Mouse (Mus musculus): Measurements from ENCODE around the gene H2-T22.
"Not testable (repeated sequence)": the region's sequence is repeated elsewhere in the genome, so short reads cannot be mapped to it uniquely, and the experiment has no call there.

The H2-T22 gene

DNA sequence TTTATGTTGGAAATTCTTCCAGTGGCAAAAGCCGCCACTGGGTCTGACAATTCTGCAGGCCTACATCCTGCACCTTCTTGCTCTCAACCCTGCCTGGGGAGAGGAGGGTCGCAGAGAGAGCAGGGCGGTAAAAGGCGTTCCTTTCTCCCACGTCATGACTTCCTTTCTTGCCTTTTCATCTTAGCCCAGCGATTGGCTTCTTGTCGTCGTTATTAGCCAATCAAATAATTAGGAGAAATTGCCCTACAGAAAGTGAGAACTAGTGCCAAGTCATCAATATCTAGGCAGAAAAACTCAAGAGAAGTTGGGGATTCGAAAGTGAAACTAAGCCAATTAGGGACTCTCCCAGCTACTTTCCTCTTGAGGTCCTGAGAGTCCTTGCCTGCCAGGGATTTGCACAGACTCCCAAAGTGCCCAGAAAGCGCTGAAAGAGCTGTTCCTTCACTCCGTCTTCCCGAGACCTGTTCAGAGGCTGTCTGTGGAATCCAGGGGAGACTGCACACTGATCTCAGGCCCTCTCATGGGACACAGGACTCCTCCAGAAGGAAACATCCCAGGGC lies at the start of gene H2-T22, which contains the start of gene Gm6034:
Gene H2-T22 (minus strand): TSS at position 138 of the 560 bp plus-strand sequence.
Gene Gm6034 (plus strand): TSS at position 352 of the 560 bp plus-strand sequence.
- peak; percentile 63 for DNase-seq (ENCODE audit: low spot score)

DNA sequence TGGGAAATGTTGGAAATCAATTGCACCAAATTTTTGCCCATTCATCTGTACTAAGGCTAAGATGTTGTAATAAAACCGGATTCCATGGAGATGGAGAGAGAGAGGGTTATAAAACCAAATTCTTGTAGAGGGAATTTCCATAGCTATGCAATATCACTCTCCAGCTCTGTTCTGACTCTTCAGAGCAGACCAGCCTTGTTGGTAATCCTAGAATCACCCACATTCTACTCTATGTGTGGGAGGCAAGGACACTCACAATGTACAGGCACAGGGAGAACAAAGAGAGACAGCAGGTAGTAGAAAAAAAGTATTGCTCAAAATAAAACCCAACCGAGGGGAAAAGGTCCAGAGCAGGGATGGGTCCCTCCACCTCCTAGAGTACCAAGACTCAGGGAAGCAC lies 49.4 kb upstream of the H2-T22 start:
- not testable (repeated sequence) for DNase-seq (ENCODE audit: low spot score)

DNA sequence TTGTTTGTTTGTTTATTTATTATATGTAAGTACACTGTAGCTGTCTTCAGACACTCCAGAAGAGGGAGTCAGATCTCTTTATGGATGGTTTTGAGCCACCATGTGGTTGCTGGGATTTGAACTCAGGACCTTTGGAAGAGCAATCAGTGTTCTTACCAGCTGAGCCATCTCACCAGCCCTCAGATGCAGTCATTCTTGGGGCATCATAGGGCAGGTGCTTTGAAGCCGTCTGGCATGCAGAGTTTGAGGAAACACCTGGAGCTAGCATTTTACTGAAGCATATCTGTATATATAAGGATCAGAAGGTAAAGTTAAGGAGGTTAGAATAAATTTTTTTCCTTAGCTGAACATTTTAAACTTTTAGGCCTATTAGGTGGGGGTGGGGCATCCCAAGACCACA lies 43.4 kb upstream of the H2-T22 start:
- not testable (repeated sequence) for DNase-seq (ENCODE audit: low spot score)

GRCm38 (mm10) chr17:36083870-36084451 lies 41.4 kb upstream of the H2-T22 start:
- DNase-seq (ENCODE audit: low spot score) = no peak

DNA sequence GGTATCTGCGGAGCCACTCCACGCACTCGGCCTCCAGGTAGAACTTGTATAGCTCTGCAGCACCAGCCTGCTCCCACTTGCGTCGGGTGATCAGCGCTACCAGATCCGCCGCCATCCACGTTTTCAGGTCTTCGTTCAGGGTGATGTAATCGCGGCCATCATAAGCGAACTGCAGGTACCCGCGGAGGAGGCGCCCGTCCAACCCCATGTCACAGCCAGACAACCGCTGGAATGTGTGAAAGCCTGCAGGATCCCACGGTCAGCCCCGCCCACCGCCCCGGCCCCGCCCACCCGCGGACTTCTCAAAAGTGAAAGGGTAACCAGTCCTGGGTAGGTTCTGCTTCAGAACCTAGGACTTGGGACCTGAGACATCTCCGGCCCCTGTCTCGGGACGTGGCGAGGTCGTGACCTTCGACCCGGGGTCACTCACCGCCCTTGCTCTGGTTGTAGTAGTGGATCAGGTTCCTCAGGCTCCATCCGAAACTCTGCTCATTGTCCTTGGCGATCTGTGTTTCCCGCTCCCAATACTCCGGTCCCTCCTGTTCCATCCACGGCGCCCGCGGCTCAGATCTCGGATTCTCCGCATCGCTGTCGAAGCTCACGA lies 40.8 kb upstream of the H2-T22 start:
- peak; percentile 70 for DNase-seq (ENCODE audit: low spot score)

DNA sequence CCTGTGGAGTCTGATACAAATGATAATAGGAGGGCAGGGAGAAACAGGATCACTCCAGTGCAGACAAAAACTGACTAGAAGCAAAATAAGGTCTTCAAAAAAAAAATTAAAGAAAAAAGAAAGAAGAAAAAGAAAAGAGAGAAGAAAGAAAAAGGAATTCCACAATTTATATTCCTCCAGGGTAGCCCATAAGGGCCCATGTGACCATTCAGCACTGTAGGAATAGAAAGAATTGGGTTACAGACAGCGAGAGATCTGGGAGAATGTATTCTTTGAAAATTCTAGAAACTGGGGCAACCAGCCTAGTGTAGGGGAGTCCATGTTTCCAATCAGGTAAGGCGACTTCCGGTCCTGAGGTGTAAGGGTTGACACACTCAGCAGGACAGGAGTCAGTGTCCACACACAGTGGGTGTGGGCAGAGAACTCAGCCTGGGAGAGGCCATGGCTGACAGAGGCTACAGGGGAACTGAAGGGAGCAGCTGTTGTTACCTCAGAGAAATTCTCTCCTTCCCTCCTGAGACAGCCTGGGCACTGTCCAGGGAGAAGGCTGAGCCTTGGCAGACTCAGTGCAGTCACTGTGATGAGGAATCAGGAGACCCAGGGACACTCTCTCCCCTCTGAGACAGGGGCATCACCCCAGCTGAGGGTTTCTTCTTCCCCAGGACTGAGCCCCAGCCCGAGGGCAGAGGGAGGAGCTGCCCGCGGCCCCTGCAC lies 40.1 kb upstream of the H2-T22 start:
- DNase-seq (ENCODE audit: low spot score) = not testable (repeated sequence)

DNA sequence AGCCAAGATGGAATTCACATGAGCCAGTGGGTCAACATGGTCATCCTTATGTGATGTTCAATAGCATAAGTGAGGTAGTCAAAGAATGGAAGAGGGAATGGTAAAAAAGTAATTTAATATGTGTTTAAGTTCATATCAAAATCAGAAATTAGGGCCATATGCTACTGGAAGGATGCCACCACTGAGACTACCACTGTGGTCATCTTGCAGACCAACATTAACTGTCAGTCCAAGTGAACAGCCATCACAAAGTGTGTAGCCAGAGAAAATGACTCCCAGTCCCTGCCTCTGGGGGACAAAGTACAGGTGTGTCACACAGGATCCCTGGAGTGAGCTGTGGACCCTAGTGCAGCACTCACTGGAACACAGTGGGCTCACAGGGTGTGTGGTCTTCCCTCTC lies 39.4 kb upstream of the H2-T22 start:
- DNase-seq (ENCODE audit: low spot score) = not testable (repeated sequence)

DNA sequence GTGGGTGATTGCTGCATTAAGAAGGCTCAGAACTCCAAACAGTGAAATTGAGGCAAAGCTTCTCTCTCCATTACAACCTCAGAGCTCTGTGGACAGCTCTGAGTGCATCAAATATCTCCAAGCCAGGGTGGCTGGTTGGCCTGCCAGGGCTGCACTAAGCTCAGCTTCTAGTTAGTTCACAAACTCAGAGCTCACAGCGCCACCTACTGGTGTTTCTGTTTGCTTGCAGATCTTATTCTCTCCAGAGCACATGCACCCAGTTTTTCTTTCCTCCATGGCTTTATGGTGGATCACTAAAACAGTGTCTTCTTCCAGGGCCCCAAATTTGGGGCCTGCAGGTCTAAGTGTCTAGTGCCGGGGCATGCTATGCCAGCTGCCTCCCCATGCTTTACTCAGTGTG lies 18.3 kb upstream of the H2-T22 start:
- peak; percentile 32 for DNase-seq (ENCODE audit: low spot score)

DNA sequence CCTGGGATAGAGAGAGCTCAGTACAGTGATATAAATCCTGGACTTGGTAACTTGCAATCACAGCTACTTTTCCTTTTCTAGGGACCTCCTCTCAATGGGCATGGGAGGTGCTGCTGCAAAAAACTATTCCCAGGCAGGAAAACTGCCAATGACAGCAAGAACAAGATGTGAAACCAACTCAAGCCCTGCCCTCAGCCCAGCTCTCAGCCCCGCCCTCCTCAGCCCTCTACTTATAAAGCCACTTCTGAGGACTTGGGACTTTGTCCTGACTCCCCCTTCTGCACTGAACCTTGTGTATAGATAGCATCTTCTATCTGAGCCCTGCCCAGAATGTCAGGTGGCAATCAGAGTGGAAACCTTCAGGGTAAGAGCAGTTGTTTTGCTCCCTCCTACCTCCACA lies 15.8 kb upstream of the H2-T22 start, which contains the start of gene Gm11127:
Gene Gm11127 (minus strand): TSS at position 10 of the 400 bp plus-strand sequence.
- peak; percentile 36 for DNase-seq (ENCODE audit: low spot score)

- DNase-seq (ENCODE audit: low spot score) = not testable (repeated sequence)
Measured at GRCm38 (mm10) chr17:36057927-36058326, 15.4 kb upstream of the H2-T22 start.

- no peak for DNase-seq (ENCODE audit: low spot score)
Measured at GRCm38 (mm10) chr17:36043286-36043685, 739 bp upstream of the H2-T22 start.

GRCm38 (mm10) chr17:36042055-36042454 lies 492 bp downstream of the H2-T22 start:
- DNase-seq (ENCODE audit: low spot score) = not testable (repeated sequence)

DNA sequence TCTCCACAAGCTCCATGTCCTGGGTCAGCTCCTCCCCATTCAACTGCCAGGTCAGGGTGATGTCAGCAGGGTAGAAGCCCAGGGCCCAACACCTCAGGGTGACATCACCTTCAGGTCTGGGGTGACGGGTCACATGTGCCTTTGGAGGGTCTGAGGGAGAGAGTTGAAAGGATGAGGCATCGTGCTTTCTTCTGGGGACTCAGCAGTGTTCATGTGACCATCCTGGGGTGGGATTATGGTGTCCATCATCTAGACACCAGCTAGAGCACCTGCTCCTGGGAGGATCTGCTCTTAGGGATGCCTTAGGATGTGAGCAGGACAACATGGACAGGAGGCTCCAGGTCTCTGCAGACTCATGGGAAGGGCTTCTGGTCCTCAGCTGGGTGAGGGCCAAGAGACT lies 1.9 kb downstream of the H2-T22 start:
- DNase-seq (ENCODE audit: low spot score) = not testable (repeated sequence)

DNA sequence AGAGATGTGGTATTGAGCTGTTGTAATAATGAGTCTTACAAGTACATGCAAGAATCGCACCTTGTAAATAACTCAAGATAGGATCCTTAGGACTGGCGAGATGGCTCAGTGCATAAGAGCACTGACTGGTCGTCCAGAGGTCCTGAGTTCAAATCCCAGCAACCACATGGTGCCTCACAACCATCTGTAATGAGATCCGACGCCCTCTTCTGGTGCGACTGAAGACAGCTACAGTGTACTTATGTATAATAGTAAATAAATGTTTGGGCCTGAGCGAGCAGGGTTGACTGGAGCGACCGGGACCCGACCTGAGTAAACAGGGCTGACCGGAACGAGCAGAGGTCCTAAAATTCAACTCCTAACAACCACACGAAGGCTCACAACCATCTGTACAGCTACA lies 6.4 kb downstream of the H2-T22 start:
- DNase-seq (ENCODE audit: low spot score) = not testable (repeated sequence)

- DNase-seq (ENCODE audit: low spot score) = peak; percentile 72
Measured at GRCm38 (mm10) chr17:36035010-36035638, 7.4 kb downstream of the H2-T22 start.

GRCm38 (mm10) chr17:36034524-36034923 lies 8.0 kb downstream of the H2-T22 start:
- not testable (repeated sequence) for DNase-seq (ENCODE audit: low spot score)

DNA sequence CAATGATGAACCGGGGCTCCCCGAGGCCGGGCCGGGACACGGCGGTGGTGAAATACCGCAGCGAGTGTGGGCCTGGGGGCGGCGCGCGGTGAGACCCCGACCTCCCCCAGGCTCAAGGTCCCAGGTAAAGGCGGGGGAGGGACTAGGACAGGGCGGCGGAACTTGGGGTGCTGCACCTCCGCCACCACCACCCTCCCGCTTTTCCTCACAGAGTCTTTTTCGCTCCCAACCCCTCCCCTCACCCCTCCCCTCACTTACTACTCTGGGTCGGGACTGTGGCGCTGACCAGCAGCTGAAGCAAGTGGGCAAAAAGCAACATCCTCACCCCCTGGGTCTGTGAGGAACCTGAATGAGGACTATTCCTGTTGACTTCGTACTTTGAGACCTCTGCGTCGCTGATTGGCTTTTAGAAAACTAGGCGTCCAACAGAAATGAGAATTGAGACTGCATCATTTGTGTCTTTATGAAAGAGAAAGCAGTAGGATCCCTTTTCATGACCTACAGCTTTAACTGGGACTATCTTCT lies 10.1 kb downstream of the H2-T22 start, which contains the start of gene H2-T23:
Gene H2-T23 (minus strand): TSS at position 505 of the 525 bp plus-strand sequence.
- peak; percentile 62 for DNase-seq (ENCODE audit: low spot score)

- not testable (repeated sequence) for DNase-seq (ENCODE audit: low spot score)
Measured at GRCm38 (mm10) chr17:36031583-36032331, 10.8 kb downstream of the H2-T22 start.

DNA sequence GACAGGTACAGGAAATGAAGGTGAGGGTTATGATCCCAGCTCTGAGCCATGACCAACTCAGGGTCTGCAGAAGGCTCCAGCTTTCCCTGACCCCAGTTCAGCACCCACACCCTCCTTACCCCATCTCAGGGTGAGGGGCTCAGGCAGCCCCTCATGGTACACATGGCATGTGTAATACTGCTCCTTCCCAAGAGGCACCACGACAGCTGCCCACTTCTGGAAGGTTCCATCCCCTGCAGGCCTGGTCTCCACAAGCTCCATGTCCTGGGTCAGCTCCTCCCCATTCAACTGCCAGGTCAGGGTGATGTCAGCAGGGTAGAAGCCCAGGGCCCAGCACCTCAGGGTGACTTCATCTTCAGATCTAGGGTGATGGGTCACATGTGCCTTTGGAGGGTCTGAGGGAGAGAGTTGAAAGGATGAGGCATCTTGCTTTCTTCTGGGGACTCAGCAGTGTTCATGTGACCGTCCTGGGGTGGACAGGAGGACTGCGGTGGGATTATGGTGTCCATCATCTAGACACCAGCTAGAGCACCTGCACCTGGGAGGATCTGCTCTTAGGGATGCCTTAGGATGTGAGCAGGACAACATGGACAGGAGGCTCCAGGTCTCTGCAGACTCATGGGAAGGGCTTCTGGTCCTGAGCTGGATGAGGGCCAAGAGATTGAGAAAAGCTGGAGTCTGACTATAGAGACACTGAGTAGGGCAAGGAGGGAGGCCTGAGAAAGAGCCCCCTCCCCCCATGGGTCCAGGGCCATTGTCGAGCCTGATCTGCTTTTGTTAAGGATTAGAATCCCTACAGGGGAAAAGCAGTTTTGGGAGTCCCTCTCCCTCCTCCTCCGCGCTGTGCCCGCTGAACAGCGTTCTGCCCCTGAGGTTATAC lies 11.6 kb downstream of the H2-T22 start:
- not testable (repeated sequence) for DNase-seq (ENCODE audit: low spot score)

All from yolk sac, embryonic 10.5 days (tissue).